Mouse (Mus musculus): ENCODE data around the gene Myh8.

The Myh8 gene

DNA sequence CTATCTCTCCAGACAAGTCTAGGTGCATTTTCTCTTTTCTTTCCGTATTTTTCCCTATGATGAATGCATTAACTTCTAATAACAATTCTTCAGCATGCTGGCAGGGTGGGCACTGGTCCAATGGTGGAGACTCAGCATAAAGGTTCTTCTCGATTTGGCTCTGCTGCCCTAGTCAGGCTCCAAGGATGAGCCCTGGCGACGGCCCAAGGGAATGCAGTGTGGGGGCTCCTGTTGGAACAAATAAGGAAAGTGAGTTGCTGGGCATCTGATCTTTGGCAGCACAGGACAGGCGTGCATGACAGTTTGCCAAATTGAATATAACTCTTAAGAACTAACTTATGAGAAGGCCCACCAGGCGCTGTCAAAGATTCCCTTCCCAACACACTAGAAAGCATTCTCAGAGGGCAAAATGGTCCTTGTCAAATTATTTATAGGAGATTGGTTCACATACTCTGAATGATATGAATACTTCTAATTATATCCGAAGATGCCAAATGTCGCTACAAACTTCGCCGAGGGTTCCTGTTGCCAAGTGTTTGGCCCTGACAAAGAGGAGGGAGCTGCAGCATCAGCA, at the start of gene Myh8:
Myh8 (plus strand) TSS at position 524 of the 574 bp plus-strand sequence.
- no peak for DNase-seq (ENCODE audit: low spot score)

DNA sequence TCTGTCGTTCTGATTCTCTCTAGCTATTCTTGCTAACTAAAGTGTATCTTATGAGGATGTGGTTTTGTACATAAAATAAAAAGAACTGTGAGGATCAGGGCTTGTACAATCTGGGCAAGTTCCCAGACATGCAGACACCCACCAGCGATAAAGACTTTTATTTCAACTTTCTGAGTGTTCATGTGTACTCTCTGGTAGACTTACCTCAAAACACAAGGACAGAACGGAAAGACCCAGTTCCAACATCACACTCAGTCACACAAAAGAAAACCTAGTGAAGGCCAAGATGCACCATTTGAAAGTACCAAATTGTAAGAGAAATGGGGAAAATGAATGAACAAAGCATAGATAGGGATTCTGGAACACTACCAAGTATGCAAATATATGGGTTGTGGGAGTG, 48.2 kb upstream of the Myh8 start:
- DNase-seq (ENCODE audit: low spot score), result no peak

DNA sequence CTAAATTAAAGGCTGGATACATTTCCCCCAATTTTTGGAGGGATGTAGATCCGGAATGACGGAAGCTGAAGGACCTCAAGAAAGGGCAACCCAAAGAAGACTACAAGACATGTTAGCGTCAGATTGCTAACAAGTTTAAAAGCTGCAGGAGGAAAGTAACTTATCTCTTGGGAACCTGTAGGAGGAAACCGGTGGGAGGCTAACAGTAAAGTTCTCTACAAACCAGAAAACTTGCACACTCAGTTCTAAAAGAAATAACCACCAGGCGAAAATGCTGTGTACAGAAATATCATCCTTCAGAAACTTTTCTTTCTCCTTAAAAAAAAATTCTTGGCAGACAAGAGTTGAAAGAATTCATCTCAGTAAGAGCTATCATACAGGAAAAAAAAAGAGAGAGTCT, 47.8 kb upstream of the Myh8 start:
- no peak for DNase-seq (ENCODE audit: low spot score)

DNA sequence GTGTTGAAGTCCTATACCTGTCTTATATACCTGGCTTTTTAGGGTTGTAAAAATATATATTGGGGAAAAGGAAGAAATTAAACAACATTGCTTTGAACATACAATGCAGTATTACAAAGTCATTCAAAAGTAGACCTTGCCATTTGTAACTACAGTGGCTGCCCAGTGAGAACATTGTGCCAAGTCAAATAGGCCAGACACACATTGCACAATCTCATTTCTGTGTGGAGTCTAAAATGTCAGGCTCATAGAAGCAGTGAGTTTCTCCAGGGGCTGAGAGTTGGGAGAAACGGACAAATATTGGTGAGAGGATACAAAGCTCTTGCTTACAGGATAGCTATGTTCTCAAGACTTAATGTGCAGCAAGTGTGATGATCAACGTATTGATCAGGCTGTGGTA, 47.0 kb upstream of the Myh8 start:
- no peak for DNase-seq (ENCODE audit: low spot score)

DNA sequence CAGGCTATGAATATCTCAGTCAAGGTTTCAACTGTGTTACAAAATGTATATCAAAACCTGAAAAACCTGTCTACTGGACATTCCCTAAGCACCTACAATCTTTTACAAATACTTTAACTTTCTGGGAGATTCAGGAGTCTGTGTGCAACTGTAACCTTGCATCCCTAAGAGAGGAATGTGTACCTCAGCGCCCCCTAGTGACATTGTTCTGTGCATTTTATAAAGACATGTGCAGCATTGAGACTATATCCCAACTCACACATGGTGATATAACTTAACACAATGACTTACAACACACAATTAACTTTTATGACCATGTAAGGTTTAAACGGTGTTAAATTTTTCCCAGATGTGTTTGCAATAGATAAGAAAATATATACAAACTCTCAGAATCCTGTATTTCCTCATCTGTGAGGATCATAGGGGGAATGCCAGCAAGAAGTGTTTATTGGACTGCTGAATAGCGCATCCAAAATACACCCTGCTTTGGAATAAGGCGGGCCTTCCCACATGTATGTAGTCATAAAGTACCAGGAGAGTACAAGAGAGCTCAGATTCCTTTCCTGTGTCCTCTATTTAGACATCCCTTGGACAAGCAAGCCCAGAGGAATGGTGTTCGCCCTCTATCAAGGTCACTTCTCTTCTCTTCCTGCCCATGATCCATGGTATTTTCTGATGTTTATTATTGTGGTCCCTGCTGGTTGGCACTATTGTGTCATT, 41.1 kb upstream of the Myh8 start:
- DNase-seq (ENCODE audit: low spot score), result no peak

DNA sequence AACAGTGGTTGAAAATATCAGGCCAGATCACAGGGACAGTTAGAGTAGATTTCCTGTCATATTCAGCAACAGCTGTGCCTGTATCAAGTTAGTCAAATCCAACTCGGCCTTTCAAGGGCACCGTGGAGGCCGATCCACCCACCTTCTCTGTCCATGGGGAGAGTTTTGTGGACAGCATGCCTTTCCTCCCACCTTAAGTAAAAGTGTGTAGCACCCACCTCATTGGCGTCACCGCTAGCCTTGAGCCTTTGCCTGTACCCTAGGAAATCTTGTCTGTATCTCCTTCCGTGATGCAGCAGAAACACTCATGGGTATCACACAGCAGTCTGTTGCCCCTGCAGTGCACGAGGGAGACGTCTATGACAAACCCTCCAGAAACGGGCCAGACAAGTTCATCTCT, 40.1 kb upstream of the Myh8 start:
- no peak for DNase-seq (ENCODE audit: low spot score)

DNA sequence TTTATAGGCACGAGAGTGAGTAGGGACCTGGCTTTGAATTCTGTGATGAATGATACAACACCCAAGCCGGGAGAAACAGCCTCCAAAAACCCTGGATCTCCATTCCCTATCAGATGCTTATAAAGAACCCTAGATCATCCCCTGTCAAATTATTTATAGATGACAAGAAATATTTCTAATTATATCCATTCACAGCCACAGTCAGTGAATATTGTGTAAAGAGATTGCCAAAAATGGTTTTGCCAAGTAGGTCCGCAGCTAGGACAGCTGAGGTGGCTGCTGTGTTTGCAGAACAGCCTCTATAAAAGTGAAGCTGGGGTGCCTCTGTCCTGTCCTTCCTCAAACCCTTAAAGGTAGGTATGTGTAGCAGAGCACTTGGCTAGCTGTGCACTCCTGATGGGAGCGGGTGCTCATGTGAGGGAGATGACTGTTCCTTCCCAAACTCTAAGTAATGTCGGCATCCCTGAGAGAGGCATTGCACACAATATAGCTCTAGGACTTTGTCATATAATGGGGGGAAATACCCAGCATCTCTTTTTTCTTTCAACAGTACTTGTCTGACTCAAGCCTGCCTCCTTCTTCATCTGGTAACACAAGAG, 39.3 kb upstream of the Myh8 start, which contains the start of gene Myh4:
Myh4 (plus strand) TSS at position 549 of the 599 bp plus-strand sequence.
- no peak for DNase-seq (ENCODE audit: low spot score)

DNA sequence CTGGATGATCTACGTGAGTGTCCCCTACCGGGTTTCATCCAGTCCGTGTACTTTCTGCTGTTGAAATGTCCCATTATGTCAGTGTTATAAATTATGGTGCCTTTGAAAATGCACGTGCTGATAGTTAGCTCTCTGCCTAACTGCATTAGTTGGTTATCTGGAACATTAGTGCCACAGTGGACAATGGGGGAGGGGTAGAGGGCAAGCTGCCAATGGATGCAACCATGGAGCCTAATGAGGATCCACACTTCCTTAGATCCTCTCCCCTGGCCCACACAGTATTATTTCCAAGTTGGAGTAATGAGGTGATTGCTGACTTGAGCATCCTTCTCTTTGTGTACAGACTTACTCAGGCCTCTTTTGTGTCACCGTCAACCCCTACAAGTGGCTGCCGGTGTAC, 35.9 kb upstream of the Myh8 start:
- DNase-seq (ENCODE audit: low spot score), result no peak

DNA sequence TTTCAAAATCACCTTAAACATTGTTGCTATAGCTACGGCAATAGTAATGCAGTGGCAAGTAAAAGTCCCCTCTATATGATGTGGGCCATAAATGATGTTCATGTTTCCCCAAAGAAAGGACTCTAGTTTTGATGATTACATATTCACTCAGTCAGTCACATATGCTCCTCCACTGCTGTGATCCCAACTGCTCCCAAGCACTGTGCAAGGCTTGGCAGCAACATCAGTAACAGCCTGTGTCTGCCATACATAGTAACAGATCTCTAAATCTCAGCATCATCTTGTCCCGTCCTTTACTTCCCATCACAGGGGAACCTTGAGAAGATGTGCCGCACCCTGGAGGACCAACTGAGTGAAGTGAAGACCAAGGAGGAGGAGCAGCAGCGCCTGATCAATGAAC, 23.2 kb upstream of the Myh8 start:
- no peak for DNase-seq (ENCODE audit: low spot score)

DNA sequence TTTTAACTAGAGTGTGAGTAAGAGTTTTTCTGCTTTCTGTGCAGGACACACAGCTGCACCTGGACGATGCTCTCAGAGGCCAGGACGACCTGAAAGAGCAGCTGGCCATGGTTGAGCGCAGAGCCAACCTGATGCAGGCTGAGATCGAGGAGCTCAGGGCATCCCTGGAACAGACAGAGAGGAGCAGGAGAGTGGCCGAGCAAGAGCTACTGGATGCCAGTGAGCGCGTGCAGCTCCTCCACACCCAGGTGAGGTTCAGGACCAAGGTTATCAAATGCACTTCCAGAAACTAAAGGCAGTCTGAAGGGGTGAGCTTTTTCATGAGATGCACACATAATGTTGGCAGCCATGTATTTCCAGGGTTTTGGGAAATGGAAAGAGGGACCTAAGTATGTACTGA, 19.9 kb upstream of the Myh8 start:
- no peak for DNase-seq (ENCODE audit: low spot score)

DNA sequence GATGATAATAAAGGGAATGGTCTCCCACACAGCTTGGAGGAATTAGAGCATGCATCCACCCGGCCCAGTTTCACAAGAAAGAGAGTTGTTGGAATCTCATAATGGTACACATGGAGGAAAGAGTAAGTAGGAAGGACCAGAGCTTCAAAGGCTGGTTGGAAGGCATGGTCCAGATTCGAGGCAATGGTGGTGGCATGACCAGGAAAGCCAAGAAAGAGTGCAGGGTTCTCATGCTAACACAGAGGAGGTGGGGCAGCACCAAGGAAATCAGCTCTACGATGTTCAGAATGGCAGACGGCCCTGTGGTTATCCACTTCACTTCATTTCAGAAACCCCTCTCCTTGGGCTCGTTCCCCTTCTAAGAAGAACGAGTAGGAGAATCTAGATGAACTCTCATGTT, 16.0 kb upstream of the Myh8 start:
- DNase-seq (ENCODE audit: low spot score), result no peak

DNA sequence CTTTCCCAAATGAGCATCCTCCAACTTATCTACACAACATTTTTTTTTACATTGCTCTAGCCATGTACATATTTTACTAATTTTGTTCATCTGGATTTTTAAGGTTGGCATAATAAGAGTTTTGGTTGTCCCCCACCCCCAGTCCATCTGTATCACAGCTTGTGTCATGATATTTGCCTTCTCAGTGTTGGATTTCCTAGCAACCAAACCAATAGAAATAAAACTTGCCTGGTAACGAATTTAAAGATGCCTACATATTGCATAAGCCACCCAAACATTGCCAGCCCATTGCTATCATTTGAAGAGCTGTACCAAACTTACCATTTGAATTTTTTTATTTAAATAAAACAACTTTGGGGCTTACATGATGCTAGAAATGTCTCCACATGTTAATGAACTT, 16.5 kb downstream of the Myh8 start:
- DNase-seq (ENCODE audit: low spot score), result no peak

DNA sequence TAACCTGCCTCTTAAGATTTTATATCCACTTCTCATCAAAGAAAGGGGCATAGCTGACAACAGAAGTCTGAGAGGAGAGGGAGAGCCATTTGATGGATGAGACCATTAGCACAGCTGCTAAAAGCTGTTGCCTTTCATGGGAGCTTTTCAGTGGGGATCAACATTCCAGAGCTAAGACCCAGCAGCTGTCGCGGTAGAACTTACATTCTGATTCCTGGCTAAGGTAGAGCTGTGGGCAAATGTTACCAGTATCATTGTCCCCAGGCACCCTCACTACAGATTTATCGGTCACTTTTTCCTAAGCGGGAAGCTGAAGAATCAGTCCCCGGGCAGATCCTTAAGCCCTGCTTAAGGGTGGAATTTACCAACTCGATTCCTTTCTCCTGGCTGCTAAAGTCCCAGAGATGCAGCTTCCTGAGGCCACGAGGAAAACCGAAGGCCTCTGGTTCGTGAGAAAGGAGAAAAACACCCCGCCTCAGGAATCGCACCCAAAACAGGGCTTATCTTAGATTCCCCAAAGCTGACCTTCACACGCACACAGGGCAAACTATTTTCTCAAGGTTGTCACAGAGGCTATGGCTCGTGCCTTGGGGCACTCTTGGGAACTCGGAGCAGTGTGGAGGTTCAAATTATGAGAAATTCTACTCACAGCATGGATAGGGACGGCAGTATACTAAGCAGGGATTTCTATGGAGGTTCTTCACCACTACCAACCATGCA, 37.0 kb downstream of the Myh8 start:
- no peak for DNase-seq (ENCODE audit: low spot score)

DNA sequence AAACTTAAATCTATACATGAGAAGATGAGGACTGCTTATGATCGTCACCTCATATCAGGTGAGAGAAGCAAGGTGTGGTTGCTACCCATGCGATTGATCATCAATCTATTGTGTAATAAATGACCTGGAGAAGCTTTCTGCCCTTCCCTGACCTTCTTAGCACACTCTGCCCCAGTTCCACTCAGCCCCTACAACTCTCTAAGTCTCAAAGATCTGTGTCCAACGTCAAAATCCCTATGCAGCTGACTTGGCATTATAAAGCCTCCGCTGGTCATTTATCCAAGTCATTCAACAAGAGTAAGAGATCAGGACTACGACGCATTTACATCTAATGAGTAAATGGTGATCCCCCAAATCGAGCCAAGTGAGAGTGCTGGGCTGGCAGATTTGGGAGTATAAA, 44.4 kb downstream of the Myh8 start, which contains the start of gene Myh13:
Myh13 (plus strand) TSS at position 301 of the 400 bp plus-strand sequence.
- no peak for DNase-seq (ENCODE audit: low spot score)

DNA sequence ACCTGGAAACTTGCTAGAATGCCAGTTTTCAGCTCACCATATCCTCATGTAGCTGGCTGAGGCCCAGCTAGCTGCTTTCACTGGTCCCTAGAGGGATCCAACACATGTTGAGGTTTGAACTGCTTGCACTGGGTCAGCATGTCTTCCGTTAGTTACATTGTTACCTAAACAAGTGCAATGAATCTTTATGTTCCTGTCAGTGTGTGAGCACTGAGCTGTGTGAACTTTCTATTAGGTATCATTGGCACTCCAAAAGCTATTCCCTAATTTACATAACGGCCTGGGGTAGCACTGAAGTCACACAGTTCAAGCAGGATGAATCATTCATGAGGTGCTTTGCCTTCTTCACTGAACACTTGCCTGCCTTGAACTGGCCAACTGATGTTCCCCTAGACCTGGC, 49.6 kb downstream of the Myh8 start:
- no peak for DNase-seq (ENCODE audit: low spot score)

DNA sequence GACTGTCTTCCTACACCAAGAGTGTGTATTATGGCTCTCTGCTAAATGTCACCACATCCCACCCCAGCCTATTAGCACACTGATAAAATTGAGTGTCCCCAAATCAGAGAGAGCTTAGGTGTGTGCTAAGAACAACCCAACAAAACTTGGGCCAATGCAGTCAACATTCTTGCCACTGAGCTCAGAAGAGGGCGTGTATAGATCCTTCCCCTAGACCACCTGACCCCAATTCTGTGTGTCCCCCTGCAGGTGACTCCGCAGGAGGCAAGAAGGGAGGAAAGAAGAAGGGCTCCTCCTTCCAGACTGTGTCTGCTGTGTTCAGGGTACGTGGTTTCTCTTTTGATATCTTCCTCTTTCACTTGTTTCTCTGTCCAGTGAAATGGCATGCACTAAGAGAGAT, 67.6 kb downstream of the Myh8 start:
- DNase-seq (ENCODE audit: low spot score), result no peak

DNA sequence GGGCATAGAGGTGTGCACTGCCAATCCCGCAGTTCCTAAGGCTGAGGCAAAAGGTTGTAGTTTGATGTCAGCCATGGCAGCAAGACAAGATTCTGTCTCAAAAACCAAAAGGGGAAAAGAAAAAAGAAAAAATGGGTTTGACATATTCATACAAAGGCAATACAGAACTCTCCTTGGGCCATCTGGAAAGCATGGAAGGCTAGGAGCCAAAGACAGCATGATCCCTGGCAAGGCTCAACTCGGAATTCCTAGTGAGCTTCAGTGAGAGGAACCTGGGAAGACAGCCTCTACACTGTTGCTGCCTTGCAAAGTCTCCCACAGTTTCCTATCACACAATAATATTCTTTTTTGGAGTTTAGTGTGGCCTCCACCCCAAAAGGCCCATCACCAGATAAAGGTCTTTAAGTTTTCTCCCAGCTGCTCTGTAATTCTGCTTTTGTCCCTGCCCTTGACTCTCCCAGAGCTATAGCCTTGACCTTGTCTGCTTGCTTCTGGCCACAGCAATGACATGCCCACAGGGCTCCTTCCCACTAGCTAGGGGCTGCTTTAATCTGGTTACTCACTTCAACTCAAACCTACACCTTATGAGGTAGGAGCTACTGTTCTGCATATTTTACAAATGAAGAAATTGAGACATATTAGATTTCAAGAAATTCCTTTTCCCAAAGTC, 68.4 kb downstream of the Myh8 start:
- DNase-seq (ENCODE audit: low spot score), result no peak

DNA sequence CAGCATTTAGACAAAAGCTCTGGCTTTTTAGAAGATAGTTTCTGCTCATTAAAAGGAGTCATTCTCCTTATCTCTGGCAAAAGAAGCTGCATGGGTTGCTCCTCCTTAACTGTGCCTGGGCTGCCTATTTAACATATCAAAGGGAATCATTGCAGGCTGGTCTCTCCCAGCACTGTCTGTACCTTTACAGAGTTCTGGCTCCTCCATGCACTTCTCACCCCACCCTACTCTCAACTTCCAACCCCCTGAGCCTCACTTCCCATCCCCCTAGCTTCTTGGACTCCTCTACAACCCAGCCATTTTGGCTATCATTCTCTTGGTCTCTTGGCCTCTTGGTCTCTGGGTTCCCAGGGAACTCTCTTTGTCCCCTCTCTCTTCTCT, 68.9 kb downstream of the Myh8 start:
- DNase-seq (ENCODE audit: low spot score), result no peak

DNA sequence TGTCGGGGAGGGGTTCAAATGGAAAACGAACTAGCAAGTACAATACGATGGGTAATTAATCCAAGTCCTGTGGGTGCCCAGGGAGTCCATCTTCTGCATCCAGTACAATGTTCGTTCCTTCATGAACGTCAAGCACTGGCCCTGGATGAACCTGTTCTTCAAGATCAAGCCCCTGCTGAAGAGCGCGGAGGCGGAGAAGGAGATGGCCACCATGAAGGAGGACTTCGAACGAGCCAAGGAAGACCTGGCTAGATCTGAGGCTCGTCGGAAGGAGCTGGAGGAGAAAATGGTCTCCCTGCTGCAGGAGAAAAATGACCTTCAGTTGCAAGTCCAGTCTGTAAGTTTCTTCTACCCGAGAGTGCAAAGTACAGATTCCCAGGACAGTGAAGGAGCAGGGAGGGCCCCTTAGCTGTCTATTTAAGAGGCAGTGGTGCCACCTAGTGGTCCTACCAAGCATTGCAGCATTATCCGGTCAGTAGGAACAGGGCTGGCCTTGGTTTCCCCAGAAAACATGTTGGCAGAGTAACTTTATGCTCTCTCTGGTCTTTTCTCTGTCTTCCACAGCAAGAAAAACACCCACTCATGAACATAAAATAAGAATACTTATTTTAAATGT, 73.3 kb downstream of the Myh8 start:
- DNase-seq (ENCODE audit: low spot score), result no peak

DNA sequence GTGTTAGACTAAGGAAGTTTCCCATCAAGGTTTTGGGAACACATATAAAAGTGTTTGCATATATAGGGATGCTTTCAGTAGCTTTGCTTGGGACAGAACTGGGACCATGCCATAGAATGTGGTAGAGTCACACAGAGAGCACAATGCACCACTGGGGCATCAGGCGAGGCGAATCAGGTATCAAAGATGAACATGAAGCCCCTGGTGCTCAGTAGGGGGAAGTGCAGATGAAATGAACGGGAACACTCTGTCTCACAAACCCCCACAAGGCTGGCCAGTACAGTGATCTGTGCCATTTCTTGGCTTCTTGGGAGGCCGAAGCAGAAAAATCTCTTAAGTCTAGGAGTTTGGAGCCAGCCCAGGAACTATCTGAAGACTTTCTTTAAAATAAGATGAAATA, 76.1 kb downstream of the Myh8 start:
- no peak for DNase-seq (ENCODE audit: low spot score)

DNA sequence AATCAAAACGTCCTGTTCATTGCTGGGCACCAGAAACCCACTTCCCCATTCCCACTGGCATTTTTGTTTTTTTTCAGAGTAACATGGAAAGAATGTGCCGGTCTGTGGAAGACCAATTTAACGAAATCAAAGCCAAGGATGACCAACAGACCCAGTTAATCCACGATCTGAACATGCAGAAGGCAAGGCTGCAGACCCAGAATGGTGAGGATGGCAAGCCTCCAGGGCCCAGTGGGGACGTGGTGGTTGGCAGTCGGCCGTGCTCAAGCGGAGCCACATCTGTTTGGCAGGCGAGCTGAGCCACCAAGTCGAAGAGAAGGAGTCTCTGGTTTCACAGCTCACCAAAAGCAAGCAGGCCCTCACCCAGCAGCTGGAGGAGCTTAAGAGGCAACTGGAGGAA, 81.1 kb downstream of the Myh8 start:
- DNase-seq (ENCODE audit: low spot score), result no peak

Data from T-cell, adult 2 months (primary cell).